Mouse (Mus musculus): ENCODE data around the gene Abat. TPM values are rescaled to one million over a fixed set of nuclear protein-coding genes. Genes with fewer than 3 reads are reported as not detected.

Gene Abat
- polyA plus RNA-seq, 1 experiment from 2014 or later: not detected

GRCm38 (mm10) chr16:8613447-8613846 lies 100.2 kb downstream of the Abat start:
- H3K4me3 ChIP-seq (ENCODE audit: inconsistent target): no peak overlapping the region
- H3K36me3 ChIP-seq (ENCODE audit: inconsistent target): no peaks in the 10 kb centered on the region
- no peaks in the 10 kb centered on the region for H3K79me2 ChIP-seq (ENCODE audit: inconsistent target)
- 85% methylated on average over 3 of the region's 3 CpGs for WGBS (ENCODE audit: missing documents)
- H3K27ac ChIP-seq: no peak overlapping the region

- 94% methylated on average over 10 of the region's 10 CpGs for WGBS (ENCODE audit: missing documents)
- H3K79me2 ChIP-seq (ENCODE audit: inconsistent target): no peaks in the 10 kb centered on the region
- no peak overlapping the region for H3K27ac ChIP-seq
Measured at GRCm38 (mm10) chr16:8619659-8620314, 106.6 kb downstream of the Abat start.

GRCm38 (mm10) chr16:8620315-8621115 lies 107.3 kb downstream of the Abat start:
- 93% methylated on average over 16 of the region's 16 CpGs for WGBS (ENCODE audit: missing documents)
- H3K79me2 ChIP-seq (ENCODE audit: inconsistent target): no peaks in the 10 kb centered on the region

More at GRCm38 (mm10) chr16:8619659-8620314, 106.6 kb downstream of the Abat start:
- no peaks in the 10 kb centered on the region for H3K36me3 ChIP-seq (ENCODE audit: inconsistent target)
- no peak overlapping the region for H3K4me3 ChIP-seq (ENCODE audit: inconsistent target)

GRCm38 (mm10) chr16:8630419-8630818 lies 117.2 kb downstream of the Abat start:
- H3K79me2 ChIP-seq (ENCODE audit: inconsistent target): peaks cover 28% of the 10 kb centered on the region
- no peak overlapping the region for H3K27ac ChIP-seq
- 94% methylated on average over 2 of the region's 2 CpGs for WGBS (ENCODE audit: missing documents)
- no peak overlapping the region for H3K4me3 ChIP-seq (ENCODE audit: inconsistent target)
- peaks cover 4% of the 10 kb centered on the region; the same call in 1 of the 2 replicates for H3K36me3 ChIP-seq (ENCODE audit: inconsistent target)

More at GRCm38 (mm10) chr16:8620315-8621115, 107.3 kb downstream of the Abat start:
- Histone ChIP-seq H3K36me3 (ENCODE audit: inconsistent target) (no peaks in the 10 kb centered on the region), H3K4me3 (ENCODE audit: inconsistent target) (no peak overlapping the region), H3K27ac (no peak overlapping the region)

DNA sequence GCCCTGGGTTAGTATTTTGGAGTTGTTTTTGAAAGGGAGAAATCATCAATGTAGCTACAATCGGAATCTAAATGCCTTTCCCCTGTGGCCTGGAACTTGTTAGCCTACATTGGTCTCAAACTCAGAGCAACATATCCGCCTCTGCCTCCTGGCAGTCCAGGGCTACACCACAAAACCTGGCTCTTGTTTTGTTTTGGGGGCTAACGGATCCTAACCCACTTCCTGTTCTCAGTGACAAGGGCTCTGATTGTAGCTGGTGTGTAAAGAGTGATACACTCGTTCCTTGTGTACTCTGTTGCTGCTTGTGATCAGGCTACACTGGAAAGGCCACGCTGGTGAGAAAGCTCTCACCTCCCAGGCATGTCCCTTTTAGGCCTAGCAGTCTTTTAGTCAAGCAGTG lies 118.2 kb downstream of the Abat start:
- Histone ChIP-seq H3K4me3 (ENCODE audit: inconsistent target) (no peak overlapping the region), H3K36me3 (ENCODE audit: inconsistent target) (peaks cover 4% of the 10 kb centered on the region; the same call in 1 of the 2 replicates), H3K79me2 (ENCODE audit: inconsistent target) (peaks cover 39% of the 10 kb centered on the region), H3K27ac (no peak overlapping the region)
- WGBS (ENCODE audit: missing documents): 47% methylated on average over 5 of the region's 5 CpGs

- Histone ChIP-seq H3K79me2 (ENCODE audit: inconsistent target) (peaks cover 89% of the 10 kb centered on the region), H3K4me3 (ENCODE audit: inconsistent target) (peak overlapping the region; percentile 83), H3K36me3 (ENCODE audit: inconsistent target) (peaks cover 14% of the 10 kb centered on the region; the same call in 1 of the 2 replicates), H3K27ac (peak overlapping the region; percentile 86)
- 0% methylated on average over 13 of the region's 13 CpGs for WGBS (ENCODE audit: missing documents)
Measured at GRCm38 (mm10) chr16:8636867-8637216, 123.6 kb downstream of the Abat start.

- peaks cover 14% of the 10 kb centered on the region; the same call in 1 of the 2 replicates for H3K36me3 ChIP-seq (ENCODE audit: inconsistent target)
- 2% methylated on average over 59 of the region's 59 CpGs for WGBS (ENCODE audit: missing documents)
- H3K4me3 ChIP-seq (ENCODE audit: inconsistent target): peak within 1 kb of the TSS; percentile 83
- H3K79me2 ChIP-seq (ENCODE audit: inconsistent target): peaks cover 93% of the 10 kb centered on the region
- H3K27ac ChIP-seq: peak within 1 kb of the TSS; percentile 86
Measured at GRCm38 (mm10) chr16:8637217-8638051, 124.2 kb downstream of the Abat start, which contains the start of the genes Pmm2 and Tmem186. Pmm2 (plus strand) TSS chr16:8637674. Tmem186 (minus strand) TSS chr16:8637712.

- H3K4me3 ChIP-seq (ENCODE audit: inconsistent target): peak overlapping the region; percentile 83
- 27% methylated on average over 7 of the region's 7 CpGs for WGBS (ENCODE audit: missing documents)
- H3K36me3 ChIP-seq (ENCODE audit: inconsistent target): peaks cover 21% of the 10 kb centered on the region
- peak overlapping the region; percentile 86 for H3K27ac ChIP-seq
- peaks cover 87% of the 10 kb centered on the region for H3K79me2 ChIP-seq (ENCODE audit: inconsistent target)
Measured at GRCm38 (mm10) chr16:8638131-8638530, 124.9 kb downstream of the Abat start.

DNA sequence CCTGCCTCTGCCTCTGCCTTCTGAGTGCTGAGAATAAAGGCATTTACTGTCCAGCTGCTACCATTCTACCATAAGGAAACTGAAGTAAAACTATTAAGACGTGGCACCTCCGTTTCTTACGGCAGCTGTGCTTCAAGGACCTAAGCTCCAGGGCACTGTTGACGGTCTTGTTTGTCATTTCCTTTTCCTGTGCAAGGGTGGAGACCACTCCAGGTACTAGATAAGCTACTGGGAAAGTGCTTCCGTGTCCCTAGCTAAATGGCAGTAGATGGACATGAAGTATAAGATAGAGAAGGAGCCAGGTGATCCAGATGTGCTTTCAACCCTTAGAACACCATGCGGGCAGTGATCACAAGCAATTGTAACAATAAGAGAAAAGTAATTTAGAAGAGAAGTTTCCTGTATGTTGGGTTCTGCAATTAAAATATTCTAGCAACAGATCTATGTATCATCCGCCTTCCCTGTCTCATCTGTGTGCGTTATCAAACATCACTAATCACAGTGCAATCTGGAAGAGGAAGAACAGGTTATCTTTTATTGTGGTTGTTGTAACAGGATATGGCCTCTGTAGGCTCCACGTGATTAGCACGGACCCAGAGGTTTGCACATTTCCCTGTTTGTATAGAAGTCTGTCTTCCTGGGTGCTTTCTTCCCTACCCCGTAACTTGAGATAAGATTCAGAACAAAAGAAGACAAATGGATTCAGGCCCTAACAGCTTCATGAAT lies 126.4 kb downstream of the Abat start:
- 64% methylated on average over 11 of the region's 11 CpGs for WGBS (ENCODE audit: missing documents)
- no peak overlapping the region for H3K27ac ChIP-seq
- no peak overlapping the region for H3K4me3 ChIP-seq (ENCODE audit: inconsistent target)
- peaks cover 24% of the 10 kb centered on the region for H3K36me3 ChIP-seq (ENCODE audit: inconsistent target)
- H3K79me2 ChIP-seq (ENCODE audit: inconsistent target): peaks cover 77% of the 10 kb centered on the region

GRCm38 (mm10) chr16:8643855-8644254 lies 130.6 kb downstream of the Abat start:
- H3K27ac ChIP-seq: no peak overlapping the region
- peaks cover 63% of the 10 kb centered on the region for H3K36me3 ChIP-seq (ENCODE audit: inconsistent target)
- 100% methylated on average over 2 of the region's 2 CpGs for WGBS (ENCODE audit: missing documents)
- H3K79me2 ChIP-seq (ENCODE audit: inconsistent target): peaks cover 39% of the 10 kb centered on the region
- no peak overlapping the region for H3K4me3 ChIP-seq (ENCODE audit: inconsistent target)

DNA sequence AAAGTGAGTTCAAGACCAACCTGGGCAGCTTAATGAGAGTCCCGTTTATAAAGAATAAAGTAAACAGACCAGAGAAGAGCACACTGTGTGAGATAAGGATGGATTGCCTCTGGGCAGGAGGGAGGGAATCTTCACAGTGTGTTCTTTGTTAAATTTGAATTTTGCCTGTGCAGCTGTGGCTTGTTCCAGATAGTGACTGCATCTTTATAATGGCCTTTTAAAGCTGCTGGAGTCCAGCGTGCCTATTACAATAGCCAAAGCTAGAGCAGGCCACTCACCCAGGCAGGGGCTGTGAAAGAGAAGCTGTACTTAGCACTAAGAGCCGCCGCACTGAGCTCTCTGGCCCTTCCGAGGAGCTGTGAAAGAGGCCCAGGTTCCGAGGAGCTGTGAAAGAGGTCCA lies 132.3 kb downstream of the Abat start:
- peaks cover 76% of the 10 kb centered on the region for H3K36me3 ChIP-seq (ENCODE audit: inconsistent target)
- H3K4me3 ChIP-seq (ENCODE audit: inconsistent target): no peak overlapping the region
- H3K27ac ChIP-seq: no peak overlapping the region
- peaks cover 22% of the 10 kb centered on the region for H3K79me2 ChIP-seq (ENCODE audit: inconsistent target)
- WGBS (ENCODE audit: missing documents): 93% methylated on average over 6 of the region's 6 CpGs

- WGBS (ENCODE audit: missing documents): 97% methylated on average over 3 of the region's 3 CpGs
- Histone ChIP-seq H3K79me2 (ENCODE audit: inconsistent target) (no peaks in the 10 kb centered on the region), H3K36me3 (ENCODE audit: inconsistent target) (peaks cover 96% of the 10 kb centered on the region), H3K4me3 (ENCODE audit: inconsistent target) (no peak overlapping the region), H3K27ac (no peak overlapping the region)
Measured at GRCm38 (mm10) chr16:8650007-8650406, 136.8 kb downstream of the Abat start.

DNA sequence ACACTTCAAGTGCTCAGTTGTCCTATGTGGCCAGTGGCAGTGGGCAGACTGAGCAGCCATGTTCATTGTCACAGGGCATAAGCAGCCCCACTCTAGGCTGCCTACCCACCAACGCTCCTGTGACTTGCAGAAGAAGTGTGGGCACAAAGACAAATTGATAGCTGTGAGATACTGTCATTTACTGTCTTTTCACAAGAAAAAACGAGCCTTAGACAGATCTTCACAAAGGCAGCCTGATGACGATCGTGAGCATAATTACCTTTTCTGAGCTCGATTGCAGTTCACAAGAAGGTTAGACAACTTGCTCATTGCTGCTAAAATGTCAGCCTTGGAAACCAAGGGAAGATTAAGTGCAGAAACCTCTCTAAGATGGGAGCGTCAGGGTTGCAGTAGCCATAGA lies 141.9 kb downstream of the Abat start:
- Histone ChIP-seq H3K36me3 (ENCODE audit: inconsistent target) (peaks cover 77% of the 10 kb centered on the region), H3K4me3 (ENCODE audit: inconsistent target) (no peak overlapping the region), H3K79me2 (ENCODE audit: inconsistent target) (no peaks in the 10 kb centered on the region), H3K27ac (no peak overlapping the region)
- 95% methylated on average over 6 of the region's 6 CpGs for WGBS (ENCODE audit: missing documents)

DNA sequence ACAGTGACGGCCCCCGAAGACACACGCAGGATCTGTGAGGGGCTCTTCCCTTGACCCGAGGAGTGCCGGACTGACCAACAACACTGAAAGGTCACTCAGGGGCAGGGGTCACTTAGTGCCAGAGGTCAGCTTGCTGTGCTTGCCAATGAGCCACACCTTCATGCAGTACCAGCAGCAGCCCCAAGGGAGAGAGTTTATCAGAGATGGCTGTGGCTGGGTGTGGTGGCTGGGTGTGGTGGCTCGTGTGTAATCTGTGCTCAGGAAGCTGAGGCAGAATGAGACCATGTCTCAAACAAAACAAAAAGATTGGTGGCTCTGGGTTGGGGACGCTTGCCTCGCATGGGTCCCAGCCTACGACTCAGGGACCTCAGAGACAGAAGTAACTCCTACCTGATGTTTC lies 142.4 kb downstream of the Abat start:
- WGBS (ENCODE audit: missing documents): 95% methylated on average over 9 of the region's 9 CpGs

More for the DNA sequence above, 142.4 kb downstream of the Abat start:
- no peak overlapping the region for H3K27ac ChIP-seq
- no peak overlapping the region for H3K4me3 ChIP-seq (ENCODE audit: inconsistent target)
- H3K36me3 ChIP-seq (ENCODE audit: inconsistent target): peaks cover 78% of the 10 kb centered on the region
- H3K79me2 ChIP-seq (ENCODE audit: inconsistent target): no peaks in the 10 kb centered on the region
